Mouse (Mus musculus): ENCODE measurements around the gene Cenpn. TPM values are rescaled to one million over a fixed set of nuclear protein-coding genes. Genes with fewer than 3 reads are reported as not detected.
A peak's percentile ranks its signal among the peaks of the same experiment; 100 is the strongest.

The Cenpn gene
- total RNA-seq, 2 experiments from 2014 or later, result 1.5 to 1.7 TPM

GRCm38 (mm10) chr8:116980117-116980516 lies 58.6 kb downstream of the Cenpn start:
- peak; percentile 44 to 59 for DNase-seq (ENCODE audit: low spot score in 2 of 2)
- peak; percentile 91 for TF ChIP-seq CTCF (conservative IDR thresholded peaks at IDR 0.05)
- no peak overlapping the region for H3K27ac ChIP-seq
- no peak overlapping the region for H3K4me3 ChIP-seq

- TF ChIP-seq CTCF (conservative IDR thresholded peaks at IDR 0.05), result peak; percentile 59
These were observed 68.3 kb downstream of the Cenpn start for GRCm38 (mm10) chr8:116989842-116990241.

More at GRCm38 (mm10) chr8:116989842-116990241, 68.3 kb downstream of the Cenpn start:
- no peak overlapping the region for H3K4me3 ChIP-seq
- no peak for DNase-seq (ENCODE audit: low spot score in 2 of 2)
- no peak overlapping the region for H3K27ac ChIP-seq

Other genes with a start within 250 kb of the Cenpn start
- 1 to 10 TPM; 8.8 TPM for gene Cdyl2, start 188.7 kb upstream of the Cenpn start, total RNA-seq (2021)
- 10 to 100 TPM; 11.9 to 13.5 TPM for gene Cmc2, start 275 bp upstream of the Cenpn start, total RNA-seq (2021)
- gene Atmin, start 21.7 kb downstream of the Cenpn start, total RNA-seq (2021), result 10 to 100 TPM; 41.6 to 42.2 TPM
- 1 to 10 TPM; 6.9 to 7.5 TPM for gene 1700030J22Rik, start 57.2 kb downstream of the Cenpn start, total RNA-seq (2021)
- 10 to 100 TPM; 39.9 to 42.9 TPM for gene Gcsh, start 71.8 kb downstream of the Cenpn start, total RNA-seq (2021)
- gene Pkd1l2, start 160.7 kb downstream of the Cenpn start, total RNA-seq (2021), result under 1 TPM in 1 of 2 experiments, not detected in 1; 0.10 TPM
- not detected for gene Bco1, start 174.1 kb downstream of the Cenpn start, total RNA-seq (2021)
- gene Gan, start 236.4 kb downstream of the Cenpn start, total RNA-seq (2021), result 10 to 100 TPM; 16.6 to 17.6 TPM

Measured in layer of hippocampus, adult 2 months (tissue).